Mouse (Mus musculus) kidney, adult 8-10 months (tissue): ENCODE data around the gene Ddx23.

ENCODE experiments used
- DNase-seq, 2 experiments: peaks; one replicate each; pipeline ENCODE4 v3.0.0; 2022

Ddx23 gene

DNA sequence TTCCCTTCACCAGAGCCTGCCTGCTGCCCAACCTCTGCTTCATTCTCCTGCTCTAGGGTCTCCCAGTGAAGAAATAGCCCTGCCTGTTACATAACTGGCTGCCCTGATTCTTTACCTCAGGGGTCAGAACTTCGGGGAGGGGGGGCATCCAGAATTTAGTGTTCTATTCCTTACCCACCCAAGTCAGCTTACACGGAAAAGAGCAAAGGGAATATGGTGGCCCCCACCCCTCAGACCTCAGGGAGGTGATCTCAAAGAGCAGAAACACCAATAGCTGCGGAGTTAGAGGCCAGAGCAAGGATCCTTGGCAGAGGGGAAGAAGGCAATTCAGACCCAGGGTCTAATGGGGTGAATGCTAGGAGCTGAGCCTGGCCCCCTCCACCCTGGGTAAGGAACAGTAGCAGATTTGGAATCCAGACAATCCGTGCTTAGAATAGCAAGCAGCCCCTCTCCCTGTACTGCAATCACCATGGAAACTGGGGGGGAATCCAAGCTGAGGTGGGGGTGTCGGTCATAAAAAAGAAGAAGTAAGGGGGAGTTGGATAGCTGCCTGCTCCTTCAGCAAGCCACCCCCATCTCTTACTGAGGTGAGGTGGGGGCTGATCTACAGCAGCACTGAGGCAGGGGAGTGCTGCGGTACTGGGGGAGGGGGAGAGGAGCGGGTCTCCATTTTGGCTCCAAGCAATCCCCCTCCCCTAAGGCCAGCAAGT, 11.7 kb upstream of the Ddx23 start:
- no peak for DNase-seq

GRCm38 (mm10) chr15:98673732-98674131, 11.0 kb upstream of the Ddx23 start:
- DNase-seq, result no peak

GRCm38 (mm10) chr15:98672592-98672991, 9.9 kb upstream of the Ddx23 start:
- DNase-seq, result no peak

DNA sequence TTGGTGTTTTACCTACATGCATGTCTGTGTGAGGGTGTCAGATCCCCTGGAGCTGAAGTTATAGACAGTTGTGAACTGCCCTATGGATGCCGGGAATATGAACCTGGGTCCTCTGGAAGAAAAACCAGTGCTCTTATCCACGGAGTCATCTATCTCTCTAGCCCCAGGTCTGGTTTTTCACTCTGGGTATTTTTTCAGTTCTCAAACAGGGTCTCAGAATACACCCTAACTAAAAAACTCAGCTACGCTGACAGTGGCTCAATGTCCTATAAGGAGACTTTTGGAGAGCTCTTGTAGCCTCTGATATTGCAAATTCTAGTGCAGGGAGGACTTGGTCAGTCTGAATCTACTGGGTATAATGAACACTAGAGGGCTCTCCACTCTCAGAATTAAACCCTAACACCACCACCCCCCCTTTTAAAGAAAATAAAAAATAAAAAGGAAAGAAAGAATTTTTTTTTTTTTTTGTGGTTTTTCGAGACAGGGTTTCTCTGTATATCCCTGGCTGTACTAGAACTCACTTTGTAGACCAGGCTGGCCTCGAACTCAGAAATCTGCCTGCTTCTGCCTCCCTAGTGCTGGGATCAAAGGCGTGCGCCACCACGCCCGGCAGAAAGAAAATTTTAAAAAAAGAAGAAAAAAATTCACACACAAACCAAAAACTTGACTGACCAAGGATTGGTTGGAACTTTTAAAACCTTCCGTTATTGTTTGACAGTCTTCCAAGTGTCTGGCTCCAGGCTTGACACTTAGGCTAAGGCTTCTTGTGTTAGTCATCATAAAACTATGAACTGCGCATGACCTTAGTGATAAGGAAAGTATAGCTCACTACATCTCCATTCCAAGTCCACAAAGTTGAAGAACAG, 1.6 kb upstream of the Ddx23 start:
- DNase-seq, result no peak

- DNase-seq, result no peak
These were observed 512 bp downstream of the Ddx23 start for GRCm38 (mm10) chr15:98662198-98662566.

DNA sequence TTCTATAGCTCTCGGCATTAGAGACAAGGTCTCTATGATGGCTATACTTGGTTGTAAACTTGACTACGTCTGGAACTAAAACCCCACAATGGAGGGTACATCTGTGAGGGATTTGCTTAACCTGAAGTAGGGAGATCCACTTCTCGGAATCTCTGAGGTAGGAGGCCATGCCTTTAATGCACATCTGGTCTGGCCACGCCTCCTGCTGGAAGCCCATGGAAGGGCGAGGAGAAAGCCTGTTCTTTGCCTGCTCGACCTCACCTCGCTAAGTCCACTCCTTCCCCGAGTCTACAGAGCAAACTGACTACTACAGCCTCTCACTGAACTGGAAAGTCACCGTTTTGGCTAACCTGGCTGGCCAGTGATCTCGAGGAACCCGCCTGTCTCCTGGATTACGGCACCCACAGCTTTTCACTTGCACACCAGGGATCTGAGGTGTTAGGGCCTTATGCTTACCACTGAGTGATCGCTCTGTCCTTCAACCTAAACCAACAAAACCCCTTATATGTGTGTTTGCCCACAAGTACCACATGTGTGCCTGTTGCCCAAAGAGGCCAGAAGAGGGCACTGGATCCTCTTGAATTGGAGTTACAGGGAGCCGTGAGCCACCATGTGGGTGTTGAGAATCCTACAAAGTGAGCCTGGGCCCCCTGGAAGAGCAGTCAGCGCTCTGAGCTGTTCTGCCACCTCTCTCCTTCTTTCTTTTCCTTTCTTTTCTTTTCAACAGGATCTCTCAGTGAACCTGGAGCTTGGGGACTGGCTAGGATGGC, 5.5 kb downstream of the Ddx23 start:
- DNase-seq, result no peak

DNA sequence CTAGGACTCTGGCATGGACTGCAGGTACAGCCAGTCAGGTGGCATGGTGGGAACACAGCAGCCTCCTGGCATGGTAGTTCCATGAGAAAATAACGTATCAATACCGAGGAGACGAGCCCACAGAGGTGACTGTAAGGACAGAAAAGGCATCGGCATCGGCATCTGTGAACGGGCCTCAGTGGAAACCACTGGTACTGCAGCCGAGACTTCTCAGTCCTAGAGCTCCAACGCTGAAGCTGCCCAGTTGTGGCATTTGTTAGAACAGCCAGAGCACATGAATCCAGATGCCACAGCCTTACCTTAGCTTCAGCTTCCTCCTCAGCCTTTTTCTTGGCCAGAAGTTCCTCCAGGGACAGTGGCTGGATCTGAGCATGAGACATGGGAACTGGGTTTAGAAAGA, 10.5 kb downstream of the Ddx23 start:
- no peak for DNase-seq

DNA sequence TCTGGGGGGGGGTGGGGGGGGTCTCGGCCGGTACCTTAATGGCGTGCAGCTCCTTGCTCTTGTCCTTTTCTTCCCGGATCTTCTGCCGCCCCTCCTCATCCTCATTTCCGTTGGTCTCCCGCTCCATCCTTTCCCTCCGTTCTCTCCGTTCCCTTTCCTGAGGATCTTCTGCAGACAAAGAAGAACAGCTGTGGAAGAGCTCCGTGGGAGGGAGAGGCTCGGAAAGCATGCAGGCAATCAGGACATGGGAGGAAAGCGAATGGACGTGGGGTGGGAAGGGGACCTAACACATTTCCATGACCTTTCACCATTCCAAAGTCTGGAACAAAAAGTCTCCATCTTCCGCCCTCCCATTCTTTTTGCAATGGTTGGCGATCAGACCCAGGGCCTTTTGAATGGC, 11.3 kb downstream of the Ddx23 start:
- DNase-seq, result no peak

DNA sequence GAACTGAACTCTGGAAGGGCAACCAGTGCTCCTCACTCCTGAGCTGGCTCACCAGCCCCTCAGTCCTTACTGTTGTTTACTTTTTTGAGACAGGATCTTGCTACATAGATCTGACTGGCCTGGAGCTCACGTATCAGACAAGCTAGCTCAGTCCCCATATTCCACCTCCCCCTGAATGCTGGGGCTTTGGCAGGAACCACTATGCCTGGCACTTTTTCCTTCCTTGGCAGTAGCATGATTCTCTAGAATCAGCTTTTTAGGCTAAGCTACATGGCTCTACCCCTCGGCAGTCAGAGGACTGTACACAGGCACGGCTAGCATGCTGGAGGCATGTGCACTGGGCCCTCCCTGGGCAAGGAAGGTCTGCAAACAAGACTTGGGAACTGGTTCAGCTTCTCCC, 14.6 kb downstream of the Ddx23 start:
- no peak for DNase-seq

DNA sequence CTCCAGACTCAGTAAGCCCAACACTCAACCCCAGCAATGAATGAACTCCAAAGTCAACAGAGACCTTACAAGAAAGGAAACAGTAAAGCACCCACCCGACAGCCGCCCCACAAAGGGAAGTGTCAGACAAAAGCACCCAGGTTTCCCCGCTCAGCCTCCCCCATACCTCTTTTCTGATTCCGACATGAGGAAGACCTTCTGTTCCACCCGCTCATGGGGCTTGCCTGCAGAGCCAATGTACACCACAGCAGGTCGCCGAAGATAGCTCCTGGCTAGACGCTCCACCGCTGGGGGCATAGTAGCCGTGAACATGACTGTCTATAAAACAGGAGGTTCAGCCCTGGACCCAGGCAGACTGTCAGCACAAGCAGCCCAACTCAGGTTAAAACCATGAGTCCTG, 15.4 kb downstream of the Ddx23 start:
- no peak for DNase-seq

- no peak for DNase-seq
These were observed 16.0 kb downstream of the Ddx23 start for GRCm38 (mm10) chr15:98646737-98647136.

DNA sequence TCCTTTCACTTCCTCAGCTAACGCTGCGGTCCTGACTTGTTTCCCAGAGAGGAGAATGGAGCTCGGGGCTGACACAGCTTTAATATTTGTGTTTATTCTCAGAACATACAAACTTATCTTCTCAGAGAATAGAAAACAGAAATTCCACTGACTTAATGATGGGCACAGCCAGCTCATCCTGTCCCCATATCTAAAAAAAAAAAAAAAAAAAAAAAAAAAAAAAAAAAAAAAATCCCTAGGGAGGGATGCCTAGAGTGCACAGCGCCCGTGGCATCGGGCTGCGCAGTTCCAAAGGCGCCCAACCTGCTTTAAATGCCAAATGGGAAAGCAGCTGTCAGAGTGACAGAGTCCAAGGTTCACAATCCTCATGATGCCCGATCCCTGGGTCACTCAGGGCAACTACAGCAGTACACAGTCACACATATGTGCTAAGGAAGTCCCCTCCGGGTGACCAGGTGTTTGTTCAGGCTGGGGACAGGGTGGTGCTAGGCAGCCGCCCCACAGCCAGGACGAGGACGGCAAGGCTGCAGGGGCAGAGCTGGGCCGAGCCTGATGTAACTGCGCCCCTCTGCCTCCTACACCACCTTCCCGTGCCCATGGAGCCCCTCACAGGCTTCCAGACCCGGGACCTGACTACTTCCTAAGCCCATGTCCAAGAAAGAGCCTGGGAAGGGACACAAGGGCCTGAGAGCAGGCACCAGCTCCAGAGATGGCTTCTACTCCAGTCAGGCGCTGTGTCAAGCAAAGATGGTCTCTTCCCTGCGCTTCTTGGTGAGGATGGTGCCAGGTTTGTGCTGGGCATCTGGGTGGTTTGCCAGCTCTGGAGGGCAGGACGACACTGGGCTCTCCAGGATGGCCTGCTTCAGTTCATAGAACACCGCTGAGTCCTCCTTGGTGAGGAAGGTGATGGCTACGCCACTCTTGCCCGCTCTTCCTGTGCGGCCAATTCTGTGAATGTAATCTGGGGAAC, 17.4 kb downstream of the Ddx23 start:
- DNase-seq, result peak; percentile 52 to 62

- DNase-seq, result no peak
These were observed 18.3 kb downstream of the Ddx23 start for GRCm38 (mm10) chr15:98644406-98644805.

- DNase-seq, result peak; percentile 49 to 70
These were observed 22.5 kb downstream of the Ddx23 start for GRCm38 (mm10) chr15:98640157-98640556.

GRCm38 (mm10) chr15:98637155-98637554, 25.5 kb downstream of the Ddx23 start:
- DNase-seq, result no peak

DNA sequence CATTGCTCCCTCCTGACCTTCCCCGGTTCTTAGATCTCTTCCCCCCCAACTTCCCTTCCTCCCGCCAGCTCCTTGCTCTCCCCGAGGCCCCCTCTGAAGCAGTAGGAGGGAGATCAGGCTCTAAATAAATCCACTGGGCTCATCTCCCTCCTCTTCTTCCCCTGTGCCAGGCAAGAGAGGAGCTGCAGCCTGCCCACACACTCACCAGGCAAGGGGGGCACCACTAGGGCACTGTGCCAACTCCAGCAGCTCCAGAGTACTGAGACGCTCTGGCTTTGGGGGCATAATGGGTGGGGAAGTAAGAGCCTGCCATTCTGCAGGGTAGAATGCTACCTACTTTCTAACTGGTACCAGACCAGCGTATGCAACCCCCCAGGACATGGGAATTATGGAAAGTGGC, 26.2 kb downstream of the Ddx23 start:
- DNase-seq, result no peak

DNA sequence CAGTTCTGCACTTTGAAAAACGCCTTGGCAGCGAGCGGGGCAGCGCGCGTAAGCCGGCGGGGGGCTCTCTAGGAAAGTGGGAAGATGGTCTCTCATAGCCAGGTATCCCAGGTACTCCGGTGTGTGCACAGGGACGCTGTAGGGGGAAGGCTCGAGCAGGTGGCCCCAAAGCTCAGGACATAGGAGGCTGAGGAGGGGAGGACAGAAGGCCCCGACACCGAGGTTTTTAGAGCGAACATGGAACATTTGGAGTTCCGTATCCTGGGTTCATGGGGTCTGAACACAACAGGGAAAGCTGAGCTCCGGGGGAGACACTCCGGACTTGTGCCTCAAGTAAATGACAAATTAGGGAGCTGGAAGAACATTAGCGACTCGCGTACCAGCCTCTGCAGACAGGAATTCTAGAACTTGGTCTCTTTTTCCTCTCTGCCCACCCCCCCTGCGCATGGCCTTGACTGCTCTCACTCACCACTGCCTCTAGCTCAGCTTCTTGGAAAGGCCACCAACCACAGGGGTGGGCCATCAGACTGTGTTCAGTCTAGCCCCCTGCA, 27.3 kb downstream of the Ddx23 start:
- DNase-seq, result no peak

DNA sequence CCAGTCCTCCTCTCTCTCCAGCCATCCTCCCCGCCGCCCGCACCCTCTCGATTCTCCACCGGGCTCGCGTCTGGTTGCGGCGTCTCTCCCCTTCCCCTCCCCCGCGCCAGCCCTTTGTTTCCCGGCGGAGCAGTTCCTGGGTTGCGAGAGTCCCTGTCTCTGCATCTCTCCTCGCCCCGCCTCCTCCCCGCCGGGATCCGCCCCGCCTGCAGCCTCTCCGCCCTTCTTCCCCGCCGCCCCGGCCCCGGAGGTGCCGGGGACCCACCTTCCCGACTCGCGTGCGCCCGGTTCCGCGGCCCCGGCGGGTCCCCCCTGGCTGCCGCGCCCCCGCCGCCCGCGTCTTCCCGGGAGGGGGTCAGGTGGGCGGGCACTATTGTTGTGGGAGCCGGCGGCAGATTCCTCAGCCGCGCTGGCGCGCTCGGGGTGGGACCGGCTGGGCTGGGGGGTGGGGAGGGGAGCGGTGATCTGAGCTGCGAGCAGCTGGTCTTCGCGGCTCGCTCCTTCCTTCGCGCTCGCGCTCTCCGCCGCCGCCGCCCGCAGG, 28.1 kb downstream of the Ddx23 start:
- DNase-seq, result peak; percentile 54 to 64

GRCm38 (mm10) chr15:98633822-98634470, 28.7 kb downstream of the Ddx23 start:
- DNase-seq, result no peak

DNA sequence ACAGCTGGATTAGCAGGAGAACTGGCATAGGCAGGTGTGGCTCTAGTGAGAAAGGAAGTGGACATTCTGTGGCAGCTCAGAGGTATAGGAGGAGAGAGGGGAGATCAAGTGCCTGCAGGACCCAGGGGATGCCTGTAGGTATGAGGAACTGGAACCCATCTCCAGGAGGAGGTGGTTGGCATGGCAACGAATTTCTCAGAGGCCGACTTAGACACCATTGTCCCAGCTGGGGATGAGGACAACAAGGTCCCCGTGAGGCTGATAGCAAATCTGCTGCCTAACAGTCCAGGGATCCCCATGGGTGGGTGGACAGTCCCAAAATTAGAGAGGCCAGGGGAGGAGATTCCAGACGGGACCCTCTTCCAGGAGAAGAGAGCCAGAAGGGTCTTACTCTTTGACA, 29.8 kb downstream of the Ddx23 start:
- DNase-seq, result no peak

DNA sequence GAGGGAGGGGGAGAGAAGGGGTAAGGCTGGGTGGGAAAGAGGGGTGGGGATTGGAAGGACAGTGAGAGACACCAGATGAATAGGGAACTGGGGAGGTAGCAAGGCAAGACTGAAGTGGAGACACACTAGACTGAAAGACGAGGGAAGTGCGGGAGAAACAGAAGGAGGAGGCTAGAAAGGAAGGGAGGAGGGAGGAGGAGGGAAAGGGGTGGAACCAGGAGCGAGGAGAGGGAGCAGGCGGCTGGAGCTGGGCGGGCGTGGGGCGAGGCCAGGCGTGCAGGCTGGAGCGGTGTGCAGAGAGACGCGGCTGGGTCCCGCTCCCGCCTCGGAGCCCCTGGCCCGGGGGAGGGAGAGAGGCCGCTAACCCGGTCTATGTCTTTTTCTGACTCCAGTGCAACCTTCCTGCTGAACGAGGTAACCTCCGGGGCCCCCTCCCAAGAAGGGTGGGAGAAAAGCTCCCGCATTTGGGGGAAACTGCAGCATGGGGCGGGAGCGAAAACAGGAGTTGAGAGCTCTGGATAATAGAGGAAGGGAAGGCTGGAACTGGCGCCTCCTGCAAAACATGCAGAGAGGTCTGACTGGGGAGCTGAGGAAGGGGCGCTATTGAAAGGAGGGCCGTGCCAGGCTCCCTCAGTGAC, 30.5 kb downstream of the Ddx23 start:
- DNase-seq, result peak; percentile 67 to 75
